Mouse (Mus musculus) pancreas, adult 10 weeks (tissue): ENCODE data around the gene Olfr982. TPM values are rescaled to one million over a fixed set of nuclear protein-coding genes. Genes with fewer than 3 reads are reported as not detected.

Experiments
- polyA plus RNA-seq: library from polyadenylated mRNA; stranded (reverse); fragments of 350-450 nt; fragmentation: Illumina TruSeq; extraction: RNeasy Lipid Tissue Mini Kit (QIAGEN cat#74804); gene quantifications from one replicate; pipeline ENCODE4 v1.2.3, GENCODE M21; 2015; ENCODE audit warnings: low read depth, low replicate concordance; ENCODE audit not compliant: insufficient read depth

The Olfr982 gene
- polyA plus RNA-seq: not detected

DNA sequence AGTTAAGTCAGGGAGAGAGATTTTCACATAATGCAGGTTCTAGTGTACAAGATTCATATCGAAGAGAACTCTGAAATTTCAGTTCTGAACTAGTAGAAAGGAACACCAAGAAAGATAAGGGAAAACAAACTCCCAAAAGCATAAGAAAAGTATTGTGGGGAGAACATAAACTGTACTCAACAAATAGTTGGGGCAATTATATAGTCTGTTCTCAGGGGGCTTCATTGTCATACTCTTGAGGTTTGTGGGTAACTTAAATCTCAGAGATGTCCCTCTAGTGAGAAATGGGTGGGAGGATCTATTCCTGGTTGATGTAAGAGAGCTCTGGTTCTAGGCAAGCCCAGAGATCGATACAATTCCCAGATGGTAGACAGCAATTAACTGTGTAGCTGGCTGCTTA, at the start of gene Olfr982:
TSS of gene Olfr982 (plus strand) at position 301 of the 400 bp plus-strand sequence.

DNA sequence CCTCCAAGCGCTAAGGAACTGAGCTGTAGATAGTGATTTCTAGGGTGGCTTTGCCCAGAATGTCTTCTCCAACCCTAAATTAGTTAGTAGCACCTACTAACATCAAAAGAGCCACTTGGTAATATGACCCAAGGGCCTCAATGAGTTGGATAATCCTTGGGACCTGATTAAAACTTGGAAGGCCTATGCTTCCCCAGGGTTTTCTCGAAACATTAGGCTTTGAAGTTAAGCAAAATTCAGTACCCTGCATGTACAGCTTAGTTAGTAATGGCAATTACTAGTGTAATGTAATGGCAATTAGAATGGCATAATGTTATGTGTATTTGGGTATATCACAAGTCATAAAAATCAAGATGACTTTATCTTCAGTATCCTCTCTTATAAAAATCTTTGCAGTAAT, 19.9 kb downstream of the Olfr982 start, which contains the start of gene Olfr983:
TSS of gene Olfr983 (minus strand) at position 101 of the 400 bp plus-strand sequence.

GRCm38 (mm10) chr9:40114106-40114505, 40.5 kb downstream of the Olfr982 start, which contains the start of gene Olfr984:
Gene Olfr984 (minus strand): TSS chr9:40114206.

Other genes with a start within 250 kb of the Olfr982 start
- gene Olfr971, start 237.0 kb upstream of the Olfr982 start, polyA plus RNA-seq: not detected
- gene Olfr972, start 207.4 kb upstream of the Olfr982 start, polyA plus RNA-seq: not detected
- not detected for gene Olfr229, start 166.5 kb upstream of the Olfr982 start, polyA plus RNA-seq
- not detected for gene Olfr974, start 136.3 kb upstream of the Olfr982 start, polyA plus RNA-seq
- gene Olfr975, start 121.8 kb upstream of the Olfr982 start, polyA plus RNA-seq: not detected
- not detected for gene Olfr976, start 112.7 kb upstream of the Olfr982 start, polyA plus RNA-seq
- gene Olfr978, start 81.7 kb upstream of the Olfr982 start, polyA plus RNA-seq: not detected
- gene Olfr979, start 70.4 kb upstream of the Olfr982 start, polyA plus RNA-seq: not detected
- not detected for gene Olfr980, start 64.2 kb upstream of the Olfr982 start, polyA plus RNA-seq
- gene Olfr981, start 52.4 kb upstream of the Olfr982 start, polyA plus RNA-seq: not detected
- not detected for gene Olfr983, start 19.8 kb downstream of the Olfr982 start, polyA plus RNA-seq
- gene Olfr984, start 40.4 kb downstream of the Olfr982 start, polyA plus RNA-seq: not detected
- gene Olfr985, start 56.4 kb downstream of the Olfr982 start, polyA plus RNA-seq: not detected
- gene Tmem225, start 74.3 kb downstream of the Olfr982 start, polyA plus RNA-seq: not detected
- gene Olfr986, start 107.1 kb downstream of the Olfr982 start, polyA plus RNA-seq: not detected
- gene Zfp202, start 118.5 kb downstream of the Olfr982 start, polyA plus RNA-seq: 1.3 TPM
- 5.2 TPM for gene Scn3b, start 195.4 kb downstream of the Olfr982 start, polyA plus RNA-seq